Mouse (Mus musculus) cortical plate, adult 2 months (tissue): ENCODE results near the gene Tbc1d12.

Source experiments
- CTCF ChIP-seq: fragments of 200-500 bp; IDR thresholded peaks from 2 replicates; pipeline ENCODE4 v1.5.1; 2011; ENCODE audit warnings: mild to moderate bottlenecking, control low read depth, low read length; ENCODE audit not compliant: insufficient read depth; ENCODE audit errors: extremely low read depth
- POLR2A ChIP-seq: fragments of 200-500 bp; IDR thresholded peaks from 2 replicates; pipeline ENCODE4 v1.6.1; 2011; ENCODE audit warnings: mild to moderate bottlenecking, low read length, control low read depth; ENCODE audit not compliant: insufficient read depth; ENCODE audit errors: extremely low read depth

DNA sequence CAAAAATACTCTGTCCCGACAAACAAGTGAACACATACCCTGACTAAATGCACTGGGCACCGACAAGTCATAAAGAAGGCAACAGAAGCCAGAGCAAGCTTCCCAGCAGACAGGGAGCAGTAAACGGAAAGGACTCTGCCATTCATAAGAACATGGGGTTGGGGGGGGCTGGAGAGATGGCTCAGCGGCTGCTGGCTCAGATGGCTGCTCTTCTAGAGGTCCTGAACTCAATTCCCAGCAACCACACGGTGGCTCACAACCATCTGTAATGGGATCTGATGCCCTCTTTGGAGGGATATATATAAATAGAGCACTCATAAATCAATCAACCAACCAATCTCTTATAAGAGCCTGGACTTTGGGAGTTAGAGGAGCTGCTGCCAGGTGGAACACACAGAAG is 39.8 kb upstream of the Tbc1d12 start:
- TF ChIP-seq CTCF (no peak), POLR2A (no peak)
